Mouse (Mus musculus) CD4-positive, CD25-positive, alpha-beta regulatory T cell, adult 4 months (primary cell): ENCODE results near the gene Oxtr. TPM values are rescaled to one million over a fixed set of nuclear protein-coding genes. Genes with fewer than 3 reads are reported as not detected.

Experiments used
- ATAC-seq: one replicate; pipeline ENCODE4 v1.8.0; 2017
- polyA plus RNA-seq, 2 experiments: library from polyadenylated mRNA; unstranded; fragments of 100-300 nt; shearing (Covaris generic); gene quantifications; one replicate each; pipeline ENCODE4 v1.2.1; 2017

Gene Oxtr
- polyA plus RNA-seq, 2 experiments from 2014 or later = not detected

DNA sequence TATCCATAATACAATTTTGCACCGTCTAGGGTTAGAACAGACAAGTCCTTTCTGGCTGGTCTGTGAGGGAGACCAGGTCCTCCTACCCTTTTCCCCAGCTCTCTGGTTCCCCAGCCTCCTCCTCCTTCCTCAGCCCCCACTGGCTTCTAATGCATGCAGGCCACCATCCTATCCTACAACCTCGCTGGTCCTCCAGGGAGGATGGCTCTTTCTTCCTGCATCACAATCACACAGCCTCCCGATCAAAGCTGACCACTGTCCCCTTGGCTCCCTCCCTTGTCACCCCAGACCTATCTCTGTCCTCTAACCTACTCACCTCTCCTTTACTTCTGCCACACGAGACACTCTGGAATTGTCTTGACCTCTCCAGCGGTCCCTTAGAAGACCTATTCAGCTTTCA is 1.8 kb downstream of the Oxtr start:
- ATAC-seq = no peak

DNA sequence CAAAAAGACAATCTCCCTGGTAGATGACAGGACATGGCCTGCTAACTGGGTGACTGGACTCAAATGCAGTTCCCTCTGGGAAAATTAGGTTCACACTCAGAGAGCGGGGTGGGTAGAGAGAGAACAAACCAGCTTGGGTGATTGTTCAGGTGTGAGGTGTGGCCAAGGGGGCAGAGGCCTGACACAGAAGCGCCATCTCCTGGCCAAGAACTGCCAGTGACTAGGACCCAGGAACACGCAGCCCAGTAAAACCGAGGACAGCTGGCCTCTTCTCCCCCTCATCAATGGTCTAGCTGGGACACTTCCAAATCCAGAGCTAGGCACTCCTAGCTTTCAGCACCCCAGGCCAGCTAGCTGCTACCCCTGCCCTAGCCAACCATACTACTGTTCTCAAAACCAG is 5.4 kb downstream of the Oxtr start:
- no peak for ATAC-seq

DNA sequence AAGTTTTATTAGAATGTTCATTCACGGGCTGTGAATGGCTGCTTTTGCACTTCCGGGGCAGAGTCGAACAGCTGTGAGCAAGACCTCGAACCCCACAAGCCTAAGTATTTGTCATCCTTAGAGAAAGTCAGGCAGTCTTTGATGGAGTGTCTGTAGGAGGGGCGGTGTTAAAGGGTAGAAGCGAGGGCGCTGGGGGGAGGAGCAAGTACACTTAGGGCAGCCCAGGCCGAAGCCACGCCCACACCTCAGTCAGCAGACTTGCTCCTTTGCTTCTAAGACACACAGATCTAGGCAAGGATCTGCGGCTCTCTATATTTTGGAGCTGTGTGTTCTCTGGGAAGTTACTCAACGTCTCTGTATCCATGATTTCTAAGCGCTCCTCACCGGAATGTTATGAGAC is 9.9 kb downstream of the Oxtr start:
- ATAC-seq = no peak

DNA sequence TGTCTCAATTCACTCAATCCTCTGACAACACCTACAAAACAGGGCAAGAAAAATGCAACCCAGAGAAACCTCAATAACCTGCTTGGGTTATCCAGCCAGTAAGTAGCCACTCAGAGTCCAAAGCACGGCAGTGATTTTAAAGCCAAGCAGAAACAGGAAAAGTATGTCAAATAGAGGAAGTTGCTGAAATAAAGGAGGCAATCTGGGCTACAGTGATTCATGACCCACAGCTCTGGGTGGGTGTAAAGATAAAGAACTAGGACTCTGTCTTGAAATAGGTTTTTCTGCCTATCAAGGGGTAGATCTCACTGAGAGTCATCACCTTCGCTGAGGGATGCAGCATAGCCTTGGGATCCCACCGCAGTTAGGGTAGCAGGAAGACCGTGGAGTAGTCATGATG is 18.1 kb downstream of the Oxtr start:
- ATAC-seq = no peak

DNA sequence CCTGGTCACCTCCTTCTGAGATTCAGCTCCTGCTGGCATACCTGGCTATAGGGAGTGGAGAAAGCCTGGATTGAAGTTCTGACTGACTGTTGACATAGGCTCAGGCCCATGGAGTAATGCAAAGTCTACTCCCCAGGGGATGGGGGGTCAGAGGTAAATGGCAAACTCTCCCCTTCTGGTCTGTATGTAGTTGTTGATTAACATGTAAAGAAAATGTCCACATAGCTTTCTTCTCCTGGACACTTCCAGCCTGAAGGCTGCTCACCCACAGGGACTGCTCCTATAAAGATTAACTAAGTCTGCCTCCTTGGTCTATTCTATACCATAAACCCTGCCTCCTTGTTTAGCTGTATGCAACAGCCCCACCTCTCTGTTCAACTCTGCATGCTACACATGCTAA is 23.7 kb downstream of the Oxtr start:
- no peak for ATAC-seq

DNA sequence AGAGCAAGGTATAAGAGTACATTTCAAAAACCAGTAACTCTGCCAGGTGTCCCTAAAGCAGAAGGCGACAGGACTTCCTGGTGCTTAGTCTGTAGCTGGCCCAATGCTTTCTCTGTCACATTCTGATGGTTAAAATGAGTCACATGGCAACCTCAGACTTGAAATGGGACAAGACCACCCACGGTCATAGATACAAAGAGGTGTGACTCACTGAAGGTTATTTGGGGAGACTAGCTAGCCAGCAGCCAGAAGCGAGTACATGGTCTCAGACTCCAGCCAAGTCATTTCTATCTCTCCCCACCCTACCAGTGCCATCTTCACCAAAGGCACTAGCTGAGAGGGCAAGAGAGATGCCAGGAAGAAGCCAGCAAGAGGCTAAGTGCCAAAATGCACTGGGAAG is 24.3 kb downstream of the Oxtr start:
- ATAC-seq = no peak

DNA sequence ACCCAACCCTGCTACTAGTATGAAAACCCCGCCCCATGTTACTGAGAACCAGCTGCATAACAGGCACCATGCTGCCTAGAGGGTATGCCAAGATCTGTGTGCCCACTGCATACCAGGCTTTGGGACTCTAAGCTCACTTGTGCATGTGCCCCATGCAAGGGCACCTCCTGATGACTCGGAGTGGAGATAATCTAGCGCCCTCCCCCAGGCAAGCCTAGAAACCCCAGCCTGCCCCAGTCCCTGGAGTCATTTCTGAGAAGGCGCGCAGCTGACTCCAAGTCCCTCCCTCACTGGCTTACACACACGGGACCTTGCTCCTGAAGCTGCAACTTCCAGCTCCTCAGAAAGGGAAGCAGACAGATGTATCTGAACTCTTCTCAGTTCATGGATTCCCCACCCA is 26.4 kb downstream of the Oxtr start:
- ATAC-seq = no peak

DNA sequence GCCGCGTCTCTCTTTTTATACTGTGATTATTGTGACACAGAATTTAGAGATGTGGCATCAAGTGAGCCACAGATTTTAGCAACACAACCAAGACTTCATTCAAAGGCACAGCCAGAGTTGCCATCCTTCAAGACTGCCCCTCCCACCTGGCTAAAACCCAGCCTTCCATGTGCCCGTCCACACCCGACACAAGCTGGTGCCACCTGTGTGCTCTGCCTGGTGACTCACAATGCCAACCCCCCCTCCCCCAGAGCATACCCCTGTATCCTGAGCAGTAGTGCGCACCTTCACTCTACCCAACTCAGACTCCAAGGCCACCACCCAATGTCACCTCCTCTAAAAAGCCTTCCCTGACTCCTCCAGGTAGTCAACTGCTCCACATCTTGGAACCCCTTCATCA is 28.3 kb downstream of the Oxtr start:
- ATAC-seq = no peak

DNA sequence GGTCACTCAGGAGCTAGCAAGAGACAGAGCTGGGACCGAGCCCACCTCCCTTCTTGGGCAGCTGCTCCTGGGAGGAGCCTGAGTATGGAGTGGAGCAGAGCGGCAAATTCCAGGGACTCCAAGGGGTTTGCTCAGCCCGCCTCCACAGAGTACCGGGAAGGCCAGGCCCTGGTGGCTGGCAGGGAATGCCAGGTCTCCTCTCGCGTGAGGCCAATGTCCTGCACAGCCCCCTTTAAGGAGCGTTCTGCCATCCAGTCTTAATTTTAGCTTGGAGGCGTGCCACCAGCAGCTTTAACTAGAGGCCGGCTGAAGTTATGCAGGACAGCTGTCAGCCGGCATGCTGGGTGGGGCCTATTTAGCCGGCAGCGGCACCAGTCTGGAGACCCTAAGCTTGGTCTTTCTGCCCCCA is 30.4 kb downstream of the Oxtr start, which contains the start of gene Cav3:
Gene Cav3, plus strand, starts transcription at position 165 of the 409 bp plus-strand sequence.
- no peak for ATAC-seq

DNA sequence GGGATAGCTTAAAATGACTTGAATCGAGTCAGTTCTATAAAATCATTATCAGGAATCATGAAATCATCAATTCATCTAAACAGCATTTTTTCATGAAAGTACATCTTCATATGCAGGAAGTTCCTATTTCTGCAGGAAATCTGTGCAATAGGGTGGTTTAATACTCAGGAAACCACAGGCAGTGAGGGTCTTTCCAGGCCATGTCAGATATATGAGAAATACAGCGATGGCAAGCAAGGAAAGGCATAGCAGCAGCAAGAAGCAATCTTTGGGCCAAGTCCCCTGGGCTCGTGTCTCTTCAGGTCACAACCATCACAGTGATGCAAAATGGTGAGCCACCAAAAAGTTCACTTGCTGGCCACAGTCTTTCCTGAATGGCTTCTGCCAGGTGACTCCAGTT is 44.1 kb downstream of the Oxtr start:
- ATAC-seq = no peak

DNA sequence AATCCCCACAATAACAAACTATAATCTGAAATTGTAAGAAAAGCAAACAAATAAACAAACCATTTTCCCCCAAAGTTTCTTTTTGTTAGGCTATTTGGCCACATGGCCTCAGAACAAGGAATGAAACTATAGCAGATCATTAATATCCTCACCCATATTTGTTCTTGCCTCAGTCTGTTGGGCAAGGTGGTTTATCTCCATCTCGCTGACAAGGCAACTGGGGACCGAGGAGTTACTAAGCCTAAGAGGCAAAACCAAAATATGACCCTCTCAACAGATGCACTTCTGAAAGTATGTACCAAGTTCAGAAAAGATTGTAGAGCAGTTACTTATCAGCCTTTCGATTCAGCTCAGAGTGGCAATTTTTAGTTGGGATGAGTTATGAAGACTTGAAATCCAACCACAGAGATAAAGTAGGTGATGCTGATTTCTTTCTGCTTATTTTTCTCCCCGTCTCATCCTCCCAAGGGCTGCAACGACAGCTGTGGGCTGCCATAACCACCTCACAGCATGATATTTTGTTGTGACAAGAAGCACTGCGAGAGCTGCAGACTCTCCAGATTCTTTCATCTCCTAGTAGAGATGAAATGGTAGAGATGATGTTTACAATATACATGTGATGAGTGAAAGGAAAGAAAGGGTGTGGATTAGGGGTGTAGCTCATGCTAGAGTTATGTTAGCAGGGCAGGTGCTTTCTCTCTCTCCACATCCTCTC is 63.6 kb downstream of the Oxtr start:
- no peak for ATAC-seq

DNA sequence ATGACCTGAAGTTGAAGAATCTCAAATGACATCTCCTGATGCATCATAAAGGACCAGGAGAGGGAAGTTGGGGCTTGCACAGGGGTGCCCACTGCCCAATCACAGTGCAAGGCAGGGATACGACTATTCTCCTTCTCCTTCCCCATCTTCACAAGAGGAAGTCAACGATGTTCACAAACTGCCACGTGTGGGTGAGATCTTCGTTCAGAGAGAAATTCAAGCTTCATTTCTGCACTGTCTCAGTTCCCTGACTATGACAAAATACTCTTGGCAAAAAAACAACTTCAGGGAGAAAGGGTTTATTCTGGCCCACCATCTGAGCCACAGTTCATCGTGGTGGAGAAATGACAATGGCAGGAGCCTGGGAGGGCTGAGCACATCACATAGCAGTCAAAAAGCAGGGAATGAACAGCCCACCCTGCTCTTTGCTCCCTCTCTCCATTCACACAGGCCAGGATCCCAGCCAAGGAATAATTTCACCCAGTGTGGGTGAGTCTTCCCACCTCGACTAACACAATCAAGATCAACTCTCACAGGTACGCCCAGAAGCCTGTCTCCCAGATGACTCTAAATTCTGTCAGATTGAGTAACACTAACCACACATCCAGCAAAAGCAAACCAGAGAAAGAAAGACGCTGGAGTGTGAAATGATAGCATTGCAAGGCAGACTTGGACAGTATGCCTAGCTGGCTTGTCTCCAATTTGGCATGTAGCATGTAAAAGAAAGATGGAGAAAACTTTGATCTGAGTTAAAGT is 65.8 kb downstream of the Oxtr start:
- ATAC-seq = no peak

Other genes starting within 250 kb of the Oxtr start
- gene Lmcd1, start 216.2 kb downstream of the Oxtr start, polyA plus RNA-seq = not detected
- not detected for gene Ssu2, start 101.9 kb downstream of the Oxtr start, polyA plus RNA-seq
- gene Cav3, start 30.4 kb downstream of the Oxtr start, polyA plus RNA-seq = not detected
- 10 to 100 TPM; 40.4 to 56.2 TPM for gene Rad18, start 206.7 kb upstream of the Oxtr start, polyA plus RNA-seq